Mouse (Mus musculus): ENCODE data around the gene Ndufb10. TPM values are rescaled to one million over a fixed set of nuclear protein-coding genes. Genes with fewer than 3 reads are reported as not detected.

Ndufb10 gene
- polyA plus RNA-seq, 1 experiment from 2014 or later, result 221 TPM

GRCm38 (mm10) chr17:24677500-24678080 is 46.7 kb downstream of the Ndufb10 start:
- no peaks in the 10 kb centered on the region for H3K27me3 ChIP-seq (ENCODE audit: insufficient read depth, low read length)
- peaks cover 64% of the 10 kb centered on the region for H3K36me3 ChIP-seq (ENCODE audit: insufficient read depth)
- no peak overlapping the region for H3K4me2 ChIP-seq
- ATAC-seq (ENCODE audit: insufficient read depth) (no peak), DNase-seq (no peak)
- no peak overlapping the region for H3K27ac ChIP-seq (ENCODE audit: low read depth)
- H3K9ac ChIP-seq, result no peak overlapping the region
- H3K9me3 ChIP-seq (ENCODE audit: low read depth, low read length), result no peaks in the 10 kb centered on the region
- 90% methylated on average over 24 of the region's 24 CpGs for WGBS
- no peak for TF ChIP-seq CTCF (IDR thresholded peaks at IDR 0.05; ENCODE audit: low read depth)
- no peak overlapping the region for H3K4me3 ChIP-seq (ENCODE audit: low read depth, low read length)
- H3K4me1 ChIP-seq (ENCODE audit: insufficient read depth), result no peaks in the 10 kb centered on the region

GRCm38 (mm10) chr17:24676877-24677276 is 47.4 kb downstream of the Ndufb10 start:
- Histone ChIP-seq H3K4me1 (ENCODE audit: insufficient read depth) (peaks cover 6% of the 10 kb centered on the region), H3K36me3 (ENCODE audit: insufficient read depth) (peaks cover 58% of the 10 kb centered on the region), H3K9ac (no peak overlapping the region), H3K4me3 (ENCODE audit: low read depth, low read length) (no peak overlapping the region), H3K4me2 (no peak overlapping the region), H3K9me3 (ENCODE audit: low read depth, low read length) (no peaks in the 10 kb centered on the region), H3K27ac (ENCODE audit: low read depth) (no peak overlapping the region), H3K27me3 (ENCODE audit: insufficient read depth, low read length) (no peaks in the 10 kb centered on the region)
- WGBS, result 95% methylated on average over 5 of the region's 5 CpGs
- ATAC-seq (ENCODE audit: insufficient read depth) (no peak), DNase-seq (no peak)
- no peak for TF ChIP-seq CTCF (IDR thresholded peaks at IDR 0.05; ENCODE audit: low read depth)

- TF ChIP-seq CTCF (IDR thresholded peaks at IDR 0.05; ENCODE audit: low read depth), result peak; percentile 82
These were observed 48.1 kb downstream of the Ndufb10 start for GRCm38 (mm10) chr17:24676187-24676586.

GRCm38 (mm10) chr17:24674277-24674676 is 50.0 kb downstream of the Ndufb10 start:
- H3K9ac ChIP-seq, result no peak overlapping the region
- DNase-seq, result no peak

More at GRCm38 (mm10) chr17:24676187-24676586, 48.1 kb downstream of the Ndufb10 start:
- peak; percentile 84 for DNase-seq
- Histone ChIP-seq H3K27ac (ENCODE audit: low read depth) (no peak overlapping the region), H3K9me3 (ENCODE audit: low read depth, low read length) (no peaks in the 10 kb centered on the region), H3K4me2 (no peak overlapping the region), H3K9ac (no peak overlapping the region), H3K36me3 (ENCODE audit: insufficient read depth) (peaks cover 51% of the 10 kb centered on the region), H3K27me3 (ENCODE audit: insufficient read depth, low read length) (no peaks in the 10 kb centered on the region), H3K4me3 (ENCODE audit: low read depth, low read length) (no peak overlapping the region), H3K4me1 (ENCODE audit: insufficient read depth) (peaks cover 8% of the 10 kb centered on the region)
- WGBS, result 58% methylated on average over 2 of the region's 2 CpGs
- peak; percentile 38; the same call in 1 of the 2 replicates for ATAC-seq (ENCODE audit: insufficient read depth)

GRCm38 (mm10) chr17:24672141-24672540 is 52.1 kb downstream of the Ndufb10 start:
- DNase-seq, result peak; percentile 71
- H3K4me2 ChIP-seq, result peak overlapping the region; percentile 95

More at GRCm38 (mm10) chr17:24674277-24674676, 50.0 kb downstream of the Ndufb10 start:
- Histone ChIP-seq H3K27ac (ENCODE audit: low read depth) (no peak overlapping the region), H3K4me2 (no peak overlapping the region), H3K36me3 (ENCODE audit: insufficient read depth) (peaks cover 32% of the 10 kb centered on the region), H3K4me3 (ENCODE audit: low read depth, low read length) (no peak overlapping the region), H3K27me3 (ENCODE audit: insufficient read depth, low read length) (no peaks in the 10 kb centered on the region), H3K4me1 (ENCODE audit: insufficient read depth) (peaks cover 17% of the 10 kb centered on the region), H3K9me3 (ENCODE audit: low read depth, low read length) (no peaks in the 10 kb centered on the region)
- ATAC-seq (ENCODE audit: insufficient read depth), result no peak
- no peak for TF ChIP-seq CTCF (IDR thresholded peaks at IDR 0.05; ENCODE audit: low read depth)
- WGBS, result 80% methylated on average over 7 of the region's 7 CpGs

More at GRCm38 (mm10) chr17:24672141-24672540, 52.1 kb downstream of the Ndufb10 start:
- no peaks in the 10 kb centered on the region for H3K27me3 ChIP-seq (ENCODE audit: insufficient read depth, low read length)
- no peak overlapping the region for H3K27ac ChIP-seq (ENCODE audit: low read depth)
- H3K4me3 ChIP-seq (ENCODE audit: low read depth, low read length), result no peak overlapping the region
- H3K36me3 ChIP-seq (ENCODE audit: insufficient read depth), result peaks cover 10% of the 10 kb centered on the region
- 0 out of 2 replicates have a peak overlapping the region, but pooled peaks have one; percentile 16 for H3K9ac ChIP-seq
- H3K9me3 ChIP-seq (ENCODE audit: low read depth, low read length), result no peaks in the 10 kb centered on the region
- H3K4me1 ChIP-seq (ENCODE audit: insufficient read depth), result peaks cover 23% of the 10 kb centered on the region
- no peak for TF ChIP-seq CTCF (IDR thresholded peaks at IDR 0.05; ENCODE audit: low read depth)
- no peak for ATAC-seq (ENCODE audit: insufficient read depth)
- 16% methylated on average over 5 of the region's 5 CpGs for WGBS

Other genes with a start within 250 kb of the Ndufb10 start
- gene Mlst8, start 245.4 kb downstream of the Ndufb10 start, polyA plus RNA-seq (2014; fragmentation: Nextera tagmentation; extraction: Ambion mirVana), result 23.8 and 30.2 TPM in 2 replicates
- 0.93 and 1.1 TPM in 2 replicates for gene Caskin1, start 235.9 kb downstream of the Ndufb10 start, polyA plus RNA-seq (2014; fragmentation: Nextera tagmentation; extraction: Ambion mirVana)
- 103 and 106 TPM in 2 replicates for gene Traf7, start 196.5 kb downstream of the Ndufb10 start, polyA plus RNA-seq (2014; fragmentation: Nextera tagmentation; extraction: Ambion mirVana)
- gene Rab26, start 190.3 kb downstream of the Ndufb10 start, polyA plus RNA-seq (2014; fragmentation: Nextera tagmentation; extraction: Ambion mirVana), result 2.8 and 3.1 TPM in 2 replicates
- gene Pkd1, start 174.6 kb downstream of the Ndufb10 start, polyA plus RNA-seq (2014; fragmentation: Nextera tagmentation; extraction: Ambion mirVana), result 27.6 and 34.0 TPM in 2 replicates
- gene Tsc2, start 91.8 kb downstream of the Ndufb10 start, polyA plus RNA-seq (2014; fragmentation: Nextera tagmentation; extraction: Ambion mirVana), result 62.2 and 66.5 TPM in 2 replicates
- gene Nthl1, start 91.8 kb downstream of the Ndufb10 start, polyA plus RNA-seq (2014; fragmentation: Nextera tagmentation; extraction: Ambion mirVana), result 15.9 and 18.6 TPM in 2 replicates
- gene Slc9a3r2, start 74.2 kb downstream of the Ndufb10 start, polyA plus RNA-seq (2014; fragmentation: Nextera tagmentation; extraction: Ambion mirVana), result 67.8 and 68.3 TPM in 2 replicates
- gene Npw, start 66.0 kb downstream of the Ndufb10 start, polyA plus RNA-seq (2014; fragmentation: Nextera tagmentation; extraction: Ambion mirVana), result 0.78 and 1.0 TPM in 2 replicates
- gene Zfp598, start 54.8 kb downstream of the Ndufb10 start, polyA plus RNA-seq (2014; fragmentation: Nextera tagmentation; extraction: Ambion mirVana), result 32.9 and 34.0 TPM in 2 replicates
- gene Syngr3, start 34.5 kb downstream of the Ndufb10 start, polyA plus RNA-seq (2014; fragmentation: Nextera tagmentation; extraction: Ambion mirVana), result 0.83 and 1.3 TPM in 2 replicates
- gene Gfer, start 28.3 kb downstream of the Ndufb10 start, polyA plus RNA-seq (2014; fragmentation: Nextera tagmentation; extraction: Ambion mirVana), result 53.9 and 54.4 TPM in 2 replicates
- gene Noxo1, start 28.2 kb downstream of the Ndufb10 start, polyA plus RNA-seq (2014; fragmentation: Nextera tagmentation; extraction: Ambion mirVana), result 3.5 and 5.0 TPM in 2 replicates
- 97.9 and 112 TPM in 2 replicates for gene Tbl3, start 16.8 kb downstream of the Ndufb10 start, polyA plus RNA-seq (2014; fragmentation: Nextera tagmentation; extraction: Ambion mirVana)
- gene Rnf151, start 6.4 kb downstream of the Ndufb10 start, polyA plus RNA-seq (2014; fragmentation: Nextera tagmentation; extraction: Ambion mirVana), result 0.46 and 0.71 TPM in 2 replicates
- 1,798 and 1,884 TPM in 2 replicates for gene Rps2, start 6.4 kb downstream of the Ndufb10 start, polyA plus RNA-seq (2014; fragmentation: Nextera tagmentation; extraction: Ambion mirVana)
- not detected in 2 replicates for gene Rpl3l, start 3.3 kb upstream of the Ndufb10 start, polyA plus RNA-seq (2014; fragmentation: Nextera tagmentation; extraction: Ambion mirVana)
- gene Msrb1, start 12.2 kb upstream of the Ndufb10 start, polyA plus RNA-seq (2014; fragmentation: Nextera tagmentation; extraction: Ambion mirVana), result 35.2 and 37.8 TPM in 2 replicates
- 2.9 and 3.3 TPM in 2 replicates for gene Hs3st6, start 28.5 kb upstream of the Ndufb10 start, polyA plus RNA-seq (2014; fragmentation: Nextera tagmentation; extraction: Ambion mirVana)
- gene Meiob, start 79.8 kb upstream of the Ndufb10 start, polyA plus RNA-seq (2014; fragmentation: Nextera tagmentation; extraction: Ambion mirVana), result not detected in 2 replicates
- gene Hagh, start 115.7 kb upstream of the Ndufb10 start, polyA plus RNA-seq (2014; fragmentation: Nextera tagmentation; extraction: Ambion mirVana), result 23.2 and 24.8 TPM in 2 replicates
- 16.5 and 17.1 TPM in 2 replicates for gene Fahd1, start 125.9 kb upstream of the Ndufb10 start, polyA plus RNA-seq (2014; fragmentation: Nextera tagmentation; extraction: Ambion mirVana)
- gene Igfals, start 141.5 kb upstream of the Ndufb10 start, polyA plus RNA-seq (2014; fragmentation: Nextera tagmentation; extraction: Ambion mirVana), result 0.93 and 1.1 TPM in 2 replicates
- 53.0 and 56.5 TPM in 2 replicates for gene Nubp2, start 161.9 kb upstream of the Ndufb10 start, polyA plus RNA-seq (2014; fragmentation: Nextera tagmentation; extraction: Ambion mirVana)
- 34.8 and 37.2 TPM in 2 replicates for gene Spsb3, start 162.2 kb upstream of the Ndufb10 start, polyA plus RNA-seq (2014; fragmentation: Nextera tagmentation; extraction: Ambion mirVana)
- 21.2 and 23.3 TPM in 2 replicates for gene Eme2, start 170.6 kb upstream of the Ndufb10 start, polyA plus RNA-seq (2014; fragmentation: Nextera tagmentation; extraction: Ambion mirVana)
- 92.1 and 93.7 TPM in 2 replicates for gene Mrps34, start 170.6 kb upstream of the Ndufb10 start, polyA plus RNA-seq (2014; fragmentation: Nextera tagmentation; extraction: Ambion mirVana)
- 65.1 and 77.1 TPM in 2 replicates for gene Nme3, start 172.0 kb upstream of the Ndufb10 start, polyA plus RNA-seq (2014; fragmentation: Nextera tagmentation; extraction: Ambion mirVana)
- 32.1 and 34.2 TPM in 2 replicates for gene Mapk8ip3, start 212.5 kb upstream of the Ndufb10 start, polyA plus RNA-seq (2014; fragmentation: Nextera tagmentation; extraction: Ambion mirVana)
- 140 and 142 TPM in 2 replicates for gene Jpt2, start 236.2 kb upstream of the Ndufb10 start, polyA plus RNA-seq (2014; fragmentation: Nextera tagmentation; extraction: Ambion mirVana)

Measured in lung, embryonic 14.5 days (tissue).